Mouse (Mus musculus): ENCODE results near the gene Med18. TPM values are rescaled to one million over a fixed set of nuclear protein-coding genes. Genes with fewer than 3 reads are reported as not detected.
"Not testable (repeated sequence)": the region's sequence is repeated elsewhere in the genome, so short reads cannot be mapped to it uniquely, and the experiment has no call there.

Med18 gene
- polyA plus RNA-seq, 1 experiment from 2014 or later, result 19.2 TPM

- Histone ChIP-seq H3K4me3 (ENCODE audit: low read depth, low read length) (no peak overlapping the region), H3K4me2 (no peak overlapping the region), H3K9ac (ENCODE audit: low read length) (no peak overlapping the region), H3K27ac (ENCODE audit: low read depth, low read length) (no peak overlapping the region), H3K9me3 (ENCODE audit: control insufficient read depth, low read length) (no peaks in the 10 kb centered on the region), H3K4me1 (ENCODE audit: control insufficient read depth, insufficient read depth, low read length) (no peaks in the 10 kb centered on the region), H3K27me3 (ENCODE audit: control insufficient read depth, insufficient read depth, low read length) (no peaks in the 10 kb centered on the region), H3K36me3 (ENCODE audit: control insufficient read depth, insufficient read depth, low read length) (no peaks in the 10 kb centered on the region)
- ATAC-seq (ENCODE audit: low FRiP score), result no peak
- WGBS, result 80% methylated on average over 5 of the region's 5 CpGs
- no peak for DNase-seq (ENCODE audit: low spot score, missing footprints)
Observed at GRCm38 (mm10) chr4:132484820-132485219, 21.1 kb upstream of the Med18 start.

- no peak overlapping the region for H3K4me3 ChIP-seq (ENCODE audit: low read depth, low read length)
- no peak overlapping the region for H3K9ac ChIP-seq (ENCODE audit: low read length)
- no peak overlapping the region for H3K4me2 ChIP-seq
- no peaks in the 10 kb centered on the region for H3K27me3 ChIP-seq (ENCODE audit: control insufficient read depth, insufficient read depth, low read length)
- no peak for DNase-seq (ENCODE audit: low spot score, missing footprints)
- no peaks in the 10 kb centered on the region for H3K9me3 ChIP-seq (ENCODE audit: control insufficient read depth, low read length)
- no peak overlapping the region for H3K27ac ChIP-seq (ENCODE audit: low read depth, low read length)
- WGBS, result 78% methylated on average over 4 of the region's 4 CpGs
- no peaks in the 10 kb centered on the region for H3K36me3 ChIP-seq (ENCODE audit: control insufficient read depth, insufficient read depth, low read length)
- no peaks in the 10 kb centered on the region for H3K4me1 ChIP-seq (ENCODE audit: control insufficient read depth, insufficient read depth, low read length)
- ATAC-seq (ENCODE audit: low FRiP score), result no peak
Observed at GRCm38 (mm10) chr4:132484231-132484630, 20.5 kb upstream of the Med18 start.

- 83% methylated on average over 13 of the region's 13 CpGs for WGBS
- Histone ChIP-seq H3K9ac (ENCODE audit: low read length) (no peak overlapping the region), H3K36me3 (ENCODE audit: control insufficient read depth, insufficient read depth, low read length) (no peaks in the 10 kb centered on the region), H3K4me3 (ENCODE audit: low read depth, low read length) (no peak overlapping the region), H3K27me3 (ENCODE audit: control insufficient read depth, insufficient read depth, low read length) (no peaks in the 10 kb centered on the region), H3K27ac (ENCODE audit: low read depth, low read length) (no peak overlapping the region), H3K9me3 (ENCODE audit: control insufficient read depth, low read length) (no peaks in the 10 kb centered on the region), H3K4me1 (ENCODE audit: control insufficient read depth, insufficient read depth, low read length) (no peaks in the 10 kb centered on the region), H3K4me2 (no peak overlapping the region)
- DNase-seq (ENCODE audit: low spot score, missing footprints), result no peak
- no peak for ATAC-seq (ENCODE audit: low FRiP score)
Observed at GRCm38 (mm10) chr4:132482956-132483608, 19.4 kb upstream of the Med18 start.

- H3K27me3 ChIP-seq (ENCODE audit: control insufficient read depth, insufficient read depth, low read length); H3K9ac ChIP-seq (ENCODE audit: low read length); H3K4me2 ChIP-seq; H3K27ac ChIP-seq (ENCODE audit: low read depth, low read length); H3K36me3 ChIP-seq (ENCODE audit: control insufficient read depth, insufficient read depth, low read length); H3K4me1 ChIP-seq (ENCODE audit: control insufficient read depth, insufficient read depth, low read length); H3K4me3 ChIP-seq (ENCODE audit: low read depth, low read length); DNase-seq (ENCODE audit: low spot score, missing footprints); H3K9me3 ChIP-seq (ENCODE audit: control insufficient read depth, low read length); ATAC-seq (ENCODE audit: low FRiP score): not testable (repeated sequence)
- WGBS, result 63% methylated on average over 3 of the region's 3 CpGs
Observed at GRCm38 (mm10) chr4:132482104-132482503, 18.4 kb upstream of the Med18 start.

GRCm38 (mm10) chr4:132477833-132478232 is 14.1 kb upstream of the Med18 start:
- H3K4me1 ChIP-seq (ENCODE audit: control insufficient read depth, insufficient read depth, low read length), result no peaks in the 10 kb centered on the region
- H3K27ac ChIP-seq (ENCODE audit: low read depth, low read length), result no peak overlapping the region
- no peak for DNase-seq (ENCODE audit: low spot score, missing footprints)
- H3K9me3 ChIP-seq (ENCODE audit: control insufficient read depth, low read length), result no peaks in the 10 kb centered on the region
- H3K36me3 ChIP-seq (ENCODE audit: control insufficient read depth, insufficient read depth, low read length), result no peaks in the 10 kb centered on the region
- 92% methylated on average over 8 of the region's 8 CpGs for WGBS
- ATAC-seq (ENCODE audit: low FRiP score), result no peak
- no peak overlapping the region for H3K4me2 ChIP-seq
- no peak overlapping the region for H3K4me3 ChIP-seq (ENCODE audit: low read depth, low read length)
- no peaks in the 10 kb centered on the region for H3K27me3 ChIP-seq (ENCODE audit: control insufficient read depth, insufficient read depth, low read length)
- no peak overlapping the region for H3K9ac ChIP-seq (ENCODE audit: low read length)

GRCm38 (mm10) chr4:132475895-132476878 is 12.5 kb upstream of the Med18 start:
- no peaks in the 10 kb centered on the region for H3K27me3 ChIP-seq (ENCODE audit: control insufficient read depth, insufficient read depth, low read length)
- no peak overlapping the region for H3K27ac ChIP-seq (ENCODE audit: low read depth, low read length)
- no peak overlapping the region for H3K4me2 ChIP-seq
- no peak overlapping the region for H3K4me3 ChIP-seq (ENCODE audit: low read depth, low read length)
- DNase-seq (ENCODE audit: low spot score, missing footprints) (no peak), ATAC-seq (ENCODE audit: low FRiP score) (no peak)
- no peaks in the 10 kb centered on the region for H3K9me3 ChIP-seq (ENCODE audit: control insufficient read depth, low read length)
- no peaks in the 10 kb centered on the region for H3K36me3 ChIP-seq (ENCODE audit: control insufficient read depth, insufficient read depth, low read length)
- no peak overlapping the region for H3K9ac ChIP-seq (ENCODE audit: low read length)
- no peaks in the 10 kb centered on the region for H3K4me1 ChIP-seq (ENCODE audit: control insufficient read depth, insufficient read depth, low read length)
- 80% methylated on average over 13 of the region's 13 CpGs for WGBS

GRCm38 (mm10) chr4:132474631-132475030 is 10.9 kb upstream of the Med18 start:
- no peak for DNase-seq (ENCODE audit: low spot score, missing footprints)
- no peaks in the 10 kb centered on the region for H3K27me3 ChIP-seq (ENCODE audit: control insufficient read depth, insufficient read depth, low read length)
- 81% methylated on average over 4 of the region's 4 CpGs for WGBS

GRCm38 (mm10) chr4:132473411-132473810 is 9.7 kb upstream of the Med18 start:
- Histone ChIP-seq H3K4me3 (ENCODE audit: low read depth, low read length) (no peak overlapping the region), H3K4me2 (no peak overlapping the region), H3K4me1 (ENCODE audit: control insufficient read depth, insufficient read depth, low read length) (no peaks in the 10 kb centered on the region), H3K9ac (ENCODE audit: low read length) (no peak overlapping the region), H3K36me3 (ENCODE audit: control insufficient read depth, insufficient read depth, low read length) (no peaks in the 10 kb centered on the region), H3K9me3 (ENCODE audit: control insufficient read depth, low read length) (no peaks in the 10 kb centered on the region), H3K27ac (ENCODE audit: low read depth, low read length) (no peak overlapping the region), H3K27me3 (ENCODE audit: control insufficient read depth, insufficient read depth, low read length) (no peaks in the 10 kb centered on the region)
- ATAC-seq (ENCODE audit: low FRiP score), result no peak
- DNase-seq (ENCODE audit: low spot score, missing footprints), result no peak
- WGBS, result 89% methylated on average over 9 of the region's 9 CpGs

More at GRCm38 (mm10) chr4:132474631-132475030, 10.9 kb upstream of the Med18 start:
- Histone ChIP-seq H3K4me1 (ENCODE audit: control insufficient read depth, insufficient read depth, low read length) (no peaks in the 10 kb centered on the region), H3K36me3 (ENCODE audit: control insufficient read depth, insufficient read depth, low read length) (no peaks in the 10 kb centered on the region), H3K9me3 (ENCODE audit: control insufficient read depth, low read length) (no peaks in the 10 kb centered on the region), H3K4me2 (no peak overlapping the region), H3K4me3 (ENCODE audit: low read depth, low read length) (no peak overlapping the region), H3K27ac (ENCODE audit: low read depth, low read length) (no peak overlapping the region), H3K9ac (ENCODE audit: low read length) (no peak overlapping the region)
- ATAC-seq (ENCODE audit: low FRiP score), result no peak

GRCm38 (mm10) chr4:132469873-132470272 is 6.2 kb upstream of the Med18 start:
- ATAC-seq (ENCODE audit: low FRiP score) (no peak), DNase-seq (ENCODE audit: low spot score, missing footprints) (peak; percentile 71)

More at GRCm38 (mm10) chr4:132469873-132470272, 6.2 kb upstream of the Med18 start:
- WGBS, result 29% methylated on average over 3 of the region's 3 CpGs
- Histone ChIP-seq H3K4me2 (no peak overlapping the region), H3K4me1 (ENCODE audit: control insufficient read depth, insufficient read depth, low read length) (no peaks in the 10 kb centered on the region), H3K9ac (ENCODE audit: low read length) (no peak overlapping the region), H3K4me3 (ENCODE audit: low read depth, low read length) (no peak overlapping the region), H3K9me3 (ENCODE audit: control insufficient read depth, low read length) (no peaks in the 10 kb centered on the region), H3K27me3 (ENCODE audit: control insufficient read depth, insufficient read depth, low read length) (no peaks in the 10 kb centered on the region), H3K36me3 (ENCODE audit: control insufficient read depth, insufficient read depth, low read length) (no peaks in the 10 kb centered on the region), H3K27ac (ENCODE audit: low read depth, low read length) (no peak overlapping the region)
